ENCODE assay signal across 12 mouse cellular contexts in the genomic region with DNA sequence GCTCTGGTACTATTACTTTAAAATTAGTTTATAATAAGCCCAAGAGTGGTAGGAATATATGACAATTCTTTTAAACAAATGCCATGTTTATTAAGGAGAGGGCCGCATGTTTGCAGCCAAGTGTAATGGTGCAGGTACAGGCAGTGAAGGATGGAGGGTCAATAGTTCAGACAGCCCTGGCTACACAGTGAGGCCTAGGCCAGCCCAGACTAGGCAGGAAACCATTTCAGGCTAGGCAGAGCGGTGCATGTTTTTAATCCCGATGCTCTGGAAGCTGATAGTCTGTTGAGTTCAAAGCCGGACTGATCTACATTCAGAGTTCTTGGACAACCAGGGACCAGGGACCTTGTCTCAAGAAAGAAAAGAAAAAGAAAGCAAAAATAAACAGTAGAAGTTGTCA. TPM values are rescaled to one million over a fixed set of nuclear protein-coding genes. Genes with fewer than 3 reads are reported as not detected.
DNase-seq lines count a peak whose midpoint lies in the region; ATAC-seq and TF ChIP-seq lines count a peak whose summit lies in the region.
"Had no signal": no experiment of that assay in that cellular context is flagged by ENCODE, and none has a peak within 500 bp of the region (broad histone marks: within the 10 kb centered on the region; RNA-seq: fewer than 3 reads in every experiment).

No protein-coding gene starts in this region.

- H3K4me1 ChIP-seq in heart, embryonic 12.5 days (replicated peaks): peaks cover 93% of the 10 kb centered on the region
- H3K4me1 ChIP-seq in kidney, postnatal 0 days (replicated peaks; ENCODE audit: insufficient read depth, low read length): peaks cover 49% of the 10 kb centered on the region
- H3K4me1 ChIP-seq in embryonic facial prominence, embryonic 12.5 days: peaks cover 66% of the 10 kb centered on the region
- peaks cover 4% of the 10 kb centered on the region; the same call in 1 of the 2 replicates for H3K4me1 ChIP-seq in forebrain, postnatal 0 days (ENCODE audit: insufficient read depth)

- no peak overlapping the region for H3K4me3 ChIP-seq in heart, embryonic 12.5 days
- H3K4me3 ChIP-seq in kidney, postnatal 0 days (replicated peaks; ENCODE audit: low read depth, low read length): no peak overlapping the region
- H3K4me3 ChIP-seq in embryonic facial prominence, embryonic 12.5 days: no peak overlapping the region
- H3K4me3 ChIP-seq in forebrain, postnatal 0 days (ENCODE audit: low read depth, low read length): no peak overlapping the region

- H3K36me3 ChIP-seq in heart, embryonic 12.5 days: peaks cover 66% of the 10 kb centered on the region
- no peaks in the 10 kb centered on the region for H3K36me3 ChIP-seq in kidney, postnatal 0 days (ENCODE audit: insufficient read depth, low read length)
- H3K36me3 ChIP-seq in embryonic facial prominence, embryonic 12.5 days: peaks cover 11% of the 10 kb centered on the region; the same call in 1 of the 2 replicates
- no peaks in the 10 kb centered on the region for H3K36me3 ChIP-seq in forebrain, postnatal 0 days (ENCODE audit: insufficient read depth)

- DNase-seq in heart, postnatal 14 days: no peak
- peak; percentile 55 for DNase-seq in kidney, postnatal 0 days (ENCODE audit: low spot score)
- no peak for DNase-seq in kidney, adult 9 months
- peak; percentile 41 for DNase-seq in mesoderm, embryonic 11.5 days (ENCODE audit: low read depth, low spot score)
- DNase-seq in frontal cortex, postnatal 36 days (ENCODE audit: low spot score in 2 of 2): no peak
- DNase-seq in forebrain, postnatal 0 days: no peak
- DNase-seq: cerebellum, adult 11 months; gastrocnemius, postnatal 36 days; lung, adult 2 months; right cerebral cortex, adult 18-20 months had no signal

- 43% methylated on average over 4 of the region's 4 CpGs for WGBS in heart, embryonic 12.5 days
- 19% methylated on average over 4 of the region's 4 CpGs for WGBS in kidney, postnatal 0 days
- WGBS in embryonic facial prominence, embryonic 12.5 days: 22% methylated on average over 4 of the region's 4 CpGs
- WGBS in forebrain, postnatal 0 days: 80% methylated on average over 4 of the region's 4 CpGs

- intact Hi-C loops in heart, postnatal 14 days (cut with DNase I): no loop called here

- H3K27ac ChIP-seq in heart, embryonic 12.5 days (ENCODE audit: poor library complexity, severe bottlenecking): peak overlapping the region; percentile 83
- peak overlapping the region; percentile 87 for H3K27ac ChIP-seq in kidney, postnatal 0 days
- peak overlapping the region; percentile 88 for H3K27ac ChIP-seq in embryonic facial prominence, embryonic 12.5 days
- no peak overlapping the region for H3K27ac ChIP-seq in forebrain, postnatal 0 days (ENCODE audit: low read depth, low read length)

- peak overlapping the region; percentile 43 for H3K4me2 ChIP-seq in heart, embryonic 12.5 days
- H3K4me2 ChIP-seq in kidney, postnatal 0 days (ENCODE audit: low read length): no peak overlapping the region; the same call in 1 of the 2 replicates
- 0 out of 2 replicates have a peak overlapping the region, but pooled peaks have one; percentile 17 for H3K4me2 ChIP-seq in embryonic facial prominence, embryonic 12.5 days (replicated peaks)
- H3K4me2 ChIP-seq in forebrain, postnatal 0 days (ENCODE audit: low read depth): no peak overlapping the region

- TF ChIP-seq CTCF in kidney, postnatal 0 days (IDR thresholded peaks at IDR 0.05; ENCODE audit: low read depth): no peak
- no peak for TF ChIP-seq CTCF in forebrain, postnatal 0 days (IDR thresholded peaks at IDR 0.05; ENCODE audit: low read depth)

- ATAC-seq in heart, embryonic 12.5 days (ENCODE audit: insufficient number of reproducible peaks, low FRiP score): no peak
- ATAC-seq in kidney, postnatal 0 days (replicated peaks; ENCODE audit: low FRiP score, low read depth): no peak; the same call in 1 of the 2 replicates
- 0 out of 2 replicates have a peak, but pooled peaks have one; percentile 65 for ATAC-seq in embryonic facial prominence, embryonic 12.5 days (ENCODE audit: insufficient number of reproducible peaks, insufficient read depth, low FRiP score, low TSS enrichment)
- no peak for ATAC-seq in forebrain, postnatal 0 days

- peak overlapping the region; percentile 59; the same call in 1 of the 2 replicates for H3K9ac ChIP-seq in heart, embryonic 12.5 days
- H3K9ac ChIP-seq in kidney, postnatal 0 days (ENCODE audit: low read depth, low read length): no peak overlapping the region
- H3K9ac ChIP-seq in embryonic facial prominence, embryonic 12.5 days: no peak overlapping the region
- H3K9ac ChIP-seq in forebrain, postnatal 0 days: no peak overlapping the region

- H3K9me3 ChIP-seq in heart, embryonic 12.5 days (replicated peaks): no peaks in the 10 kb centered on the region
- H3K9me3 ChIP-seq in kidney, postnatal 0 days (replicated peaks; ENCODE audit: low read length): no peaks in the 10 kb centered on the region
- no peaks in the 10 kb centered on the region for H3K9me3 ChIP-seq in embryonic facial prominence, embryonic 12.5 days
- H3K9me3 ChIP-seq in forebrain, postnatal 0 days (ENCODE audit: low read length): no peaks in the 10 kb centered on the region

- no peaks in the 10 kb centered on the region for H3K27me3 ChIP-seq in heart, embryonic 12.5 days (replicated peaks)
- no peaks in the 10 kb centered on the region for H3K27me3 ChIP-seq in kidney, postnatal 0 days (ENCODE audit: insufficient read depth, low read length)
- no peaks in the 10 kb centered on the region for H3K27me3 ChIP-seq in embryonic facial prominence, embryonic 12.5 days
- H3K27me3 ChIP-seq in forebrain, postnatal 0 days (ENCODE audit: insufficient read depth, low read length): no peaks in the 10 kb centered on the region

RNA-seq across cellular contexts. Expression of a gene that starts 17.8 kb away (rescaled TPM):
- 293 and 312 TPM in 2 replicates for polyA plus RNA-seq in heart, embryonic 12.5 days (2016; fragmentation: Nextera tagmentation; extraction: Ambion mirVana)
- total RNA-seq in heart, postnatal 14 days (2021): 100 to 1,000 TPM; 131 to 132 TPM
- 16.1 and 16.7 TPM in 2 replicates for polyA plus RNA-seq in kidney, postnatal 0 days (2015; fragmentation: Nextera tagmentation; extraction: Ambion mirVana)
- polyA plus RNA-seq in embryonic facial prominence, embryonic 12.5 days (2016; fragmentation: Nextera tagmentation; extraction: Ambion mirVana): 37.1 and 38.1 TPM in 2 replicates
- total RNA-seq in forebrain, postnatal 0 days (2014; rRNA removed): 27.2 and 36.0 TPM in 2 replicates
- polyA plus RNA-seq in forebrain, postnatal 0 days (2015; fragmentation: Nextera tagmentation; extraction: Ambion mirVana): 3.0 and 4.6 TPM in 2 replicates

Comparison
In these comparisons a context has a peak if more than half of its experiments do, and no peak if none do; other contexts are left out.
1. DNase-seq: peak in kidney, postnatal 0 days (single experiment) and mesoderm, embryonic 11.5 days (single experiment); none in heart, postnatal 14 days (0 of 2), kidney, adult 9 months (single experiment), frontal cortex, postnatal 36 days (0 of 2) and forebrain, postnatal 0 days (single experiment).
2. H3K4me2 ChIP-seq: peak in heart, embryonic 12.5 days (single experiment) and embryonic facial prominence, embryonic 12.5 days (single experiment); none in kidney, postnatal 0 days (single experiment) and forebrain, postnatal 0 days (single experiment).